Mouse (Mus musculus): ENCODE data around the gene Cdc42ep1. TPM values are rescaled to one million over a fixed set of nuclear protein-coding genes. Genes with fewer than 3 reads are reported as not detected.
"Not testable (repeated sequence)": the region's sequence is repeated elsewhere in the genome, so short reads cannot be mapped to it uniquely, and the experiment has no call there.

Gene Cdc42ep1
- polyA plus RNA-seq, 1 experiment from 2014 or later = 10.7 TPM

DNA sequence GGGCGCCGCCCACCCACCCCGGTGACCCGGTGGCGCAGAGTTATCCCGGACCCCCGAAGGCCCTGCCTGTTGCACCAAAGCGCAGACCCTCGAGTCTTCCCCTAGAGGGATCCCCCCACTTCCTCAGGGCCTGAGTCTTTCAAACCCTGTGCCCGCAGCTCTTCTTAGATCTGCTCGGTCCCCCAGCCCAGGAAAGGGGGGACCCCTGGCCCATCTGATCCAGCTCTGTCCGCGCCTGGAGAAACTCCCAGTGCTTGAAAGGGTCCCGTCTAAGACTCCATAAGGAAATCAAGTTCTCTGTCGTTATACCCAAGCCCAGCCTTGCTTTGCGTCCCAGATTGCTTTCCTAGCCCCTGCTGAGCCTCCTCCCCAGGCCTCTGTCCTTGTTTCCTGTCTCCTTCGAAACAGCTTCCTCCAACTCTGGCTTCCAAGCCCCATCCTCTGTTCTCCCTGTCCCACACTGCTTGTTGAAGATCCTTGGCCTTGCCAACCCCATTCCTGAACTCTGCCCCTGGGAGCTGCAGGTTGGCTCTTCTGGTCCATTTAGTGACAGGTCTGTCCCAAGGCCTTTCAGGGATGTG lies 35.5 kb downstream of the Cdc42ep1 start:
- peak overlapping the region; percentile 69 for H3K4me3 ChIP-seq (replicated peaks; ENCODE audit: low read length)
- H3K9me3 ChIP-seq (ENCODE audit: control insufficient read depth, low read length) = no peaks in the 10 kb centered on the region
- 1% methylated on average over 17 of the region's 17 CpGs for WGBS
- peaks cover 23% of the 10 kb centered on the region for H3K4me1 ChIP-seq (replicated peaks; ENCODE audit: control insufficient read depth, insufficient read depth, low read length)
- no peak for ATAC-seq (ENCODE audit: low FRiP score)
- H3K9ac ChIP-seq = peak overlapping the region; percentile 82
- DNase-seq (ENCODE audit: low spot score) = no peak
- H3K27ac ChIP-seq = peak overlapping the region; percentile 99
- peaks cover 33% of the 10 kb centered on the region for H3K36me3 ChIP-seq (replicated peaks; ENCODE audit: control insufficient read depth, insufficient read depth)
- H3K27me3 ChIP-seq (ENCODE audit: control insufficient read depth, insufficient read depth, low read length) = no peaks in the 10 kb centered on the region
- peak overlapping the region; percentile 62 for H3K4me2 ChIP-seq (replicated peaks)

DNA sequence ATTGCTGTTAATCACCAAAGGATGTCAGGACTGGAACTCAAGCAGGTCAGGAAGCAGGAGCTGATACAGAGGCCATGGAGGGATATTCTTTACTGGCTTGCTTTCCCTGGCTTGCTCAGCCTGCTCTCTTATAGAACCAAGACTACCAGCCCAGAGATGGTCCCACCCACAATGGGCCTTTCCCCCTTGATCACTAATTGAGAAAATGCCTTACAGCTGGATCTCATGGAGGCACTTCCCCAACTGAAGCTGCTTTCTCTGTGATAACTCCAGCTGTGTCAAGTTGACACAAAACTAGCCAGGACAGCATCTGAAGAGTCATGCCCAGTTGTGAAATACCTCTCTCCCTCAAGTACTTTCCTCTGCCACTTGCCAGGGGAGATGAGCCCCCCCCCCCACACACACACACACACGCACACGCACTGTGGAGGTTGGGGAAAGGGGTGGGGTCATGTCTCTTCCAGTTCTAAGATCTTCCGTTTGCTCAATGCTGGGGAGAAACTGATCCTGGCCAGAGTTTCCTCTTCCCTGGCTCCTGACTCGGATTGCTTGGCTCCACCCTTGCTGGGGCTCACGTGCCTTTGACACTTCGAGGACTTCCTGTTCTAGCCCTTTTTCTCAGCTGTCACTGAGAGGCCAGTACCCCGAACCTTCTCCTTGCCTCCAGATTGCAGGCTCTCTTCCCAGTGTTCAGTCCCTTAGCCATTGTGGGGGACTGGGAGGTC lies 36.5 kb downstream of the Cdc42ep1 start:
- H3K9ac ChIP-seq; DNase-seq (ENCODE audit: low spot score); H3K9me3 ChIP-seq (ENCODE audit: control insufficient read depth, low read length); H3K27ac ChIP-seq; ATAC-seq (ENCODE audit: low FRiP score); H3K4me3 ChIP-seq (replicated peaks; ENCODE audit: low read length); H3K4me2 ChIP-seq (replicated peaks); H3K27me3 ChIP-seq (ENCODE audit: control insufficient read depth, insufficient read depth, low read length): not testable (repeated sequence)
- WGBS = 70% methylated on average over 7 of the region's 7 CpGs
- H3K36me3 ChIP-seq (replicated peaks; ENCODE audit: control insufficient read depth, insufficient read depth) = peaks cover 43% of the 10 kb centered on the region
- peaks cover 23% of the 10 kb centered on the region for H3K4me1 ChIP-seq (replicated peaks; ENCODE audit: control insufficient read depth, insufficient read depth, low read length)

DNA sequence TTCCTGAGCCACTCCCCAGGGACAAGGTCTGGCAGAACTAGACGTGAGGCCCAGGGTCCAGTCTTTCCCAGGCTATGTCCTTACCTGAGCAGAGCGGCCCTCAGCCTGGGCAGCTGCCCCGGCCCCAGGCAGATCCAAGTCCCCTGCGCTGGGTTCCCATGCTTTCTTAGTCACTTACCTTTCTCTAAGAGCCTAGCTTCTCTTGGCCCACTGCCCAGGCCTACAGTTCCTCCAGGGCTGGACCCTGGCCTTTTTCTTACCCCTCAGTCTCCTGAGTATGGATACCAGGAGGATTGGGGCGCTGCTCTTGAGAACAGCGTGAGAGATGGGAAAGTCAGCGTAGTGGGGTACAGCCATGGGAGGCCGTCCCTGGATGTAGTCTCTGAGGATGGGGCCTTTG lies 38.0 kb downstream of the Cdc42ep1 start:
- no peak overlapping the region for H3K27ac ChIP-seq
- no peak overlapping the region for H3K4me3 ChIP-seq (replicated peaks; ENCODE audit: low read length)
- H3K4me1 ChIP-seq (replicated peaks; ENCODE audit: control insufficient read depth, insufficient read depth, low read length) = peaks cover 22% of the 10 kb centered on the region
- ATAC-seq (ENCODE audit: low FRiP score) (no peak), DNase-seq (ENCODE audit: low spot score) (no peak)
- 95% methylated on average over 8 of the region's 8 CpGs for WGBS
- no peak overlapping the region for H3K9ac ChIP-seq
- no peaks in the 10 kb centered on the region for H3K9me3 ChIP-seq (ENCODE audit: control insufficient read depth, low read length)
- no peaks in the 10 kb centered on the region for H3K27me3 ChIP-seq (ENCODE audit: control insufficient read depth, insufficient read depth, low read length)
- no peak overlapping the region for H3K4me2 ChIP-seq (replicated peaks)
- H3K36me3 ChIP-seq (replicated peaks; ENCODE audit: control insufficient read depth, insufficient read depth) = peaks cover 57% of the 10 kb centered on the region

DNA sequence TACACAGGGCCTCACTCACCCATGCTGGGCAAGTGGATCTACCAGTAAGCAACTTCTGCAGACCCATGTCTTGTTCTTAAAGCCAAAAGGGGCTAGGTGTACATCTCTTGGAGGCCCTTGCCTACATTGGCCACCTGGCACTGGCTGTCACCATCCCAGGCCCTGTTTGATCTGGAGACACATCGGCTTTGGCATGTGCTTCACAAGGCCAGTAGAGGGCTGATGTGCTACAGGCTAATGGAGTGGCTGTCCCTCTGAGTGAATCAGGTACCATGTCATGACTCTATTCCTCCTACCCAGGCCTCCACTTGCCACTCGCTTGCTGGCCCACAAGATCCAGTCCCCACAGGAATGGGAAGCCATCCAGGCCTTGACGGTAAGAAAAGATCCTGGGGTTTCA lies 39.4 kb downstream of the Cdc42ep1 start:
- Histone ChIP-seq H3K4me2 (replicated peaks) (no peak overlapping the region), H3K4me3 (replicated peaks; ENCODE audit: low read length) (no peak overlapping the region), H3K9ac (no peak overlapping the region), H3K4me1 (replicated peaks; ENCODE audit: control insufficient read depth, insufficient read depth, low read length) (peaks cover 12% of the 10 kb centered on the region), H3K36me3 (replicated peaks; ENCODE audit: control insufficient read depth, insufficient read depth) (peaks cover 71% of the 10 kb centered on the region), H3K27ac (no peak overlapping the region), H3K9me3 (ENCODE audit: control insufficient read depth, low read length) (no peaks in the 10 kb centered on the region), H3K27me3 (ENCODE audit: control insufficient read depth, insufficient read depth, low read length) (no peaks in the 10 kb centered on the region)
- DNase-seq (ENCODE audit: low spot score) (no peak), ATAC-seq (ENCODE audit: low FRiP score) (no peak)
- WGBS = 91% methylated on average over 3 of the region's 3 CpGs

DNA sequence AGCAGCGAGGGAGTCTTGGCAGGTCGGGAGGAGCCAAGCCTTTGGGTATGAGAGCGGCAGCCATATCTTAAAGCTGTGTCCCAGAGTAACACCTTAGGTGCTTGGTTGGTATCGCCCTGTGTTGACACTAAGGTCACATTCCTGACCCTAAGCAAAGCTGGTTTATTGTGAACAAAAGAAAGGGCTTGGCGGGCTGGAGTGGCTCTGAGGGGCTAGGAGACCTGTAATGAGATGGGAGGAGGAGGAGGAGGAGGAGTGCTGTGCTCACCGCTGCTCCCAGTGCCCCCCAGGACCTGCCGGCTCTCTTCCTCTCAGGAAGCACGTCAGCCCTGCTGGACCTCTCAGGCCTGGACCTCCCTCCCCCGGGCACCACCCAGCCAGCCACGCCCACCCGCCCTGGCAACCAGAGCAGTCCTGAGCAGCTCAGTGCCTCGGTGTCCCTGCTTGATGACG lies 47.0 kb downstream of the Cdc42ep1 start:
- H3K27me3 ChIP-seq (ENCODE audit: control insufficient read depth, insufficient read depth, low read length) = no peaks in the 10 kb centered on the region
- no peaks in the 10 kb centered on the region for H3K4me1 ChIP-seq (replicated peaks; ENCODE audit: control insufficient read depth, insufficient read depth, low read length)
- DNase-seq (ENCODE audit: low spot score) (no peak), ATAC-seq (ENCODE audit: low FRiP score) (no peak)
- 30% methylated on average over 13 of the region's 13 CpGs for WGBS
- no peak overlapping the region for H3K4me3 ChIP-seq (replicated peaks; ENCODE audit: low read length)
- no peak overlapping the region for H3K9ac ChIP-seq
- peaks cover 85% of the 10 kb centered on the region for H3K36me3 ChIP-seq (replicated peaks; ENCODE audit: control insufficient read depth, insufficient read depth)
- no peak overlapping the region for H3K4me2 ChIP-seq (replicated peaks)
- H3K27ac ChIP-seq = no peak overlapping the region
- H3K9me3 ChIP-seq (ENCODE audit: control insufficient read depth, low read length) = no peaks in the 10 kb centered on the region

- H3K4me2 ChIP-seq (replicated peaks) = no peak overlapping the region
- H3K27ac ChIP-seq = no peak overlapping the region
- DNase-seq (ENCODE audit: low spot score) (no peak), ATAC-seq (ENCODE audit: low FRiP score) (no peak)
- no peaks in the 10 kb centered on the region for H3K9me3 ChIP-seq (ENCODE audit: control insufficient read depth, low read length)
- no peaks in the 10 kb centered on the region for H3K4me1 ChIP-seq (replicated peaks; ENCODE audit: control insufficient read depth, insufficient read depth, low read length)
- H3K36me3 ChIP-seq (replicated peaks; ENCODE audit: control insufficient read depth, insufficient read depth) = peaks cover 65% of the 10 kb centered on the region
- no peak overlapping the region for H3K9ac ChIP-seq
- no peaks in the 10 kb centered on the region for H3K27me3 ChIP-seq (ENCODE audit: control insufficient read depth, insufficient read depth, low read length)
- WGBS = 61% methylated on average over 7 of the region's 7 CpGs
- H3K4me3 ChIP-seq (replicated peaks; ENCODE audit: low read length) = no peak overlapping the region
Observed at GRCm38 (mm10) chr15:78892440-78892839, 50.0 kb downstream of the Cdc42ep1 start.

DNA sequence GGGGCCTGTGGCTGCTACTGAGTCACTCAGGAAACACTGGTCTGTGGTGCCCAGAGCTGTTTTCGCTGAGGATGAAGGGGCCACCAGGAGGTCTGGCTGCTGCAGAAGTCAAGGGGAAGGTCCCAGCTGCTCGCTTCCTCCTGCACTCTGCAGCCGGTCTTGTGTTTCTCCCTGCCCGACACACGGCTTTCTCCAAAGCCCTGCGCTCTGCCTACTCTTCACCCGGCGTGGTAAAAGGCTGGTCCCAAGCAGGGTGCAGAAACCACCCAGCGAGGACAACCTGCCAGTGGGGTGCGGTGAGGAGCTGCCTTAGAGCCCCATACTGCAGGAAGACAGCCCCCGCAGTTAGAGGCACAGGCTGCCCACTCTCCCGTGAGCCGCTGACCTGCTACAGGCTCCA lies 52.3 kb downstream of the Cdc42ep1 start:
- Histone ChIP-seq H3K36me3 (replicated peaks; ENCODE audit: control insufficient read depth, insufficient read depth) (peaks cover 47% of the 10 kb centered on the region), H3K4me2 (replicated peaks) (no peak overlapping the region), H3K27me3 (ENCODE audit: control insufficient read depth, insufficient read depth, low read length) (peaks cover 5% of the 10 kb centered on the region; the same call in 1 of the 2 replicates), H3K9me3 (ENCODE audit: control insufficient read depth, low read length) (no peaks in the 10 kb centered on the region), H3K9ac (no peak overlapping the region), H3K4me1 (replicated peaks; ENCODE audit: control insufficient read depth, insufficient read depth, low read length) (peaks cover 2% of the 10 kb centered on the region), H3K4me3 (replicated peaks; ENCODE audit: low read length) (no peak overlapping the region), H3K27ac (0 out of 2 replicates have a peak overlapping the region, but pooled peaks have one; percentile 5)
- WGBS = 81% methylated on average over 13 of the region's 13 CpGs
- DNase-seq (ENCODE audit: low spot score) (no peak), ATAC-seq (ENCODE audit: low FRiP score) (no peak)

- no peaks in the 10 kb centered on the region for H3K9me3 ChIP-seq (ENCODE audit: control insufficient read depth, low read length)
- ATAC-seq (ENCODE audit: low FRiP score) = no peak
- no peak overlapping the region for H3K4me3 ChIP-seq (replicated peaks; ENCODE audit: low read length)
- H3K4me1 ChIP-seq (replicated peaks; ENCODE audit: control insufficient read depth, insufficient read depth, low read length) = peaks cover 7% of the 10 kb centered on the region
- peaks cover 13% of the 10 kb centered on the region for H3K27me3 ChIP-seq (ENCODE audit: control insufficient read depth, insufficient read depth, low read length)
- no peak overlapping the region for H3K4me2 ChIP-seq (replicated peaks)
- DNase-seq (ENCODE audit: low spot score) = no peak
- H3K36me3 ChIP-seq (replicated peaks; ENCODE audit: control insufficient read depth, insufficient read depth) = peaks cover 40% of the 10 kb centered on the region
- H3K27ac ChIP-seq = no peak overlapping the region
- no peak overlapping the region for H3K9ac ChIP-seq
- WGBS = 83% methylated on average over 2 of the region's 2 CpGs
Observed at GRCm38 (mm10) chr15:78895741-78896140, 53.3 kb downstream of the Cdc42ep1 start.

DNA sequence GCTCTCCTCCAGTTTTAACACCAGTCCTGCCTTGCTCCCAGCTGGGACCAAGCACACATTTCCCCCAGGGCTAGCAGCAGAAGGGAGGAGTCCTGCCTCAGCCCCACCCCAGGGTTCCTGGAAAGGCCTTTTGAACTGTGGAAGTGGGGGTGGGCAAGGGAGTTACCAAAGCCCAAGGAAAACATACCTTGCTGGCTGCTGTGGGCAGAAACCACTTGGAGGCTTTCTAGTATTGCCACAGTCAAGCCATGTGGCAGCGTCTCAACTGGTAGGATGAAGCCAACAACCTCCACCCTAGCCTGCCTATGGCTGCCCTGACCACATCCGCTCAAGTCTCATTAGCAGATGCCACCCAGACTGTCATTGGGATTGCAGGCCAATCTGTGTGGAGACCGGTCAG lies 53.7 kb downstream of the Cdc42ep1 start:
- peaks cover 36% of the 10 kb centered on the region for H3K36me3 ChIP-seq (replicated peaks; ENCODE audit: control insufficient read depth, insufficient read depth)
- ATAC-seq (ENCODE audit: low FRiP score) = no peak
- peaks cover 7% of the 10 kb centered on the region for H3K4me1 ChIP-seq (replicated peaks; ENCODE audit: control insufficient read depth, insufficient read depth, low read length)
- 78% methylated on average over 3 of the region's 3 CpGs for WGBS
- no peak overlapping the region for H3K9ac ChIP-seq
- no peak overlapping the region for H3K4me3 ChIP-seq (replicated peaks; ENCODE audit: low read length)
- no peaks in the 10 kb centered on the region for H3K9me3 ChIP-seq (ENCODE audit: control insufficient read depth, low read length)
- H3K27me3 ChIP-seq (ENCODE audit: control insufficient read depth, insufficient read depth, low read length) = peaks cover 17% of the 10 kb centered on the region
- DNase-seq (ENCODE audit: low spot score) = no peak
- no peak overlapping the region for H3K4me2 ChIP-seq (replicated peaks)
- H3K27ac ChIP-seq = no peak overlapping the region
